Mouse (Mus musculus) retina, postnatal 1 day (tissue): ENCODE results near the gene Mtmr2.
A peak's percentile ranks its signal among the peaks of the same experiment; 100 is the strongest.
"Not testable (repeated sequence)": the region's sequence is repeated elsewhere in the genome, so short reads cannot be mapped to it uniquely, and the experiment has no call there.

ENCODE experiments used
- DNase-seq: peaks from one replicate; pipeline ENCODE4 v3.0.0-alpha.2; 2012

The Mtmr2 gene

DNA sequence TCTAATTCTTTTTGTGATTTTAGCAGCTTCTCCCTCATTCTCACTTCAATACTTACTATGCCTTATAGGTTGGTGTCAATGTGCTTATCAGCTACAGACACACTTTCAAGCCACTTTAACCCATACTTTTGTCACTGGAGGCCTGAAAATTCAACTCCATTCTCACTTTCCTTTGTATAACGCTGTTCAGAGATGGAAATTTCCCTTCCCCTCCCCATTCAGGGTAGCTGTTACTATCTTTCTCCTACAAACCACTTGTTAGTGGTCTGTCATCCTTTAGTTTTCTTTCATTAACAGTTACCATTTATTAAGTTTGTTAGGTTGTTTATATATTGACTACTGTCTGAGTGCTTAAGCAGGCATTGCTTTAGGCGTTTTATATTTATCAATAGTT, at the start of gene Mtmr2:
Gene Mtmr2 (plus strand): TSS at position 7 of the 394 bp plus-strand sequence.
- no peak for DNase-seq

DNA sequence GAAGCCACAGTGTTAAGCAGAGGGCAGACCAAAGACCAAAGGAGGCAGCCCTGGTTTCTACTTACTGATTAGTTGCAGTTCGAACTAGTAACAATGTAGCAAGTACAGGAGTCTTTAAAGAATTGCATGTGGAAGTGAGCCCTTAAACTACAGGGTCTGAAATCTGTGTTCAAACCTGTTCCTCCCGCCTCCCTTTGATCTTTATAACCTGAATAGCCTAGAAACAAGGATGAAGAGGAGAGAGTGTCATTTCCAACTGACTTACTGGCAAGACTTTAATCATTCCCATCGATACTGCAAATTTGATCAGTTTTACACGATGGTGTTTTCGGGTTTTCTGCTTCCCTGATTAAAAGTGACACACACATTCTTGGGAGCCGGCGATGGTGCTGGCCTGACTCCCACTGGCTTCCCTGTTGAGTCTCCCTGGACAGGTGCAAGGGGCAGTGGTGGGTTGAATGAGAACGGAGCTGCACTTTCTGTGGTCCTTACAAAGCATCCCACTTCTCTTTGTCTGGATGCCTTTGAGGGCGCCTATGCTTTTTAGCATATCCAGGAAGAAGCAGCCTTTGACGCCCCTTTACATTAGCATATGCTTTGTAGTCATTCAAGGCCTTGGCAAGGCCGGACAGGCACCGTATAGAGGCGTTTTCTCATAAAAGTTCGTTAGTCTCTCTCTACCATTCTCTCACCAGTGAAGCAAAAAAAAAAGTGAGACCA, 49.0 kb upstream of the Mtmr2 start:
- no peak for DNase-seq

DNA sequence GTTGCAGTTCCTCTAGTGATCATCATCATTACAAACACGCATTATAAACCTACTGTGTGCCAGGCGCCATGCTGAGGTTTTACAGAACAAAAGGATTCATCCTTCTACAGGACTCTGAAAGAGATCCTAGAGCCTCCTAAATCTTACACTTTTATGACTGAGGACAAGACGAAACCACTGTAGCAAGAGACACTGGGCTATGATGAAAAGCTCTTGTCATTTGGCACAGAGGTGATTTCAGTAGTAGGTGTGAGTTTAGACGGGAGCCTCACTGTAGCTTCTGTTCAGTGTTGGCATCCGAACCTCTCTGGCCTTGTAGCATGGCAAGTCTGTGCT, 48.5 kb upstream of the Mtmr2 start:
- DNase-seq: no peak

DNA sequence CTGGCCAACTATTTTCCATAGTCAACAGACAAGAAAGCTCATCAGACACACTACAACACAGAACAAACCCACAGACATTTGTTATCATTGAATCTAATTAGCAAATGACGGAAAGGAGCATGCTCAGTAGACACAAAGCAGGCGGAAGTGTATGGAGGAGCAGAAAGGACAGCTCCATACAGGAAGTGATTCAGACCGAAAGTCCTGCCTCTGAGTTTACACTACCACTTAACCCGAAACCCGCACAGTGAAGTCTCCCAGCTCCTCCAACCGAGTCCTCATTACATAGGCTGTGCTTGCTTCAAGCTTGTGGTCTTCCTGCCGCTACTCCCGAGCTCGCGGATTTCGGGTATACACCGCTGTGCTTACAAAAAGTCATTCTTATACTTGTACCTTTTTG, 46.4 kb upstream of the Mtmr2 start:
- no peak for DNase-seq

DNA sequence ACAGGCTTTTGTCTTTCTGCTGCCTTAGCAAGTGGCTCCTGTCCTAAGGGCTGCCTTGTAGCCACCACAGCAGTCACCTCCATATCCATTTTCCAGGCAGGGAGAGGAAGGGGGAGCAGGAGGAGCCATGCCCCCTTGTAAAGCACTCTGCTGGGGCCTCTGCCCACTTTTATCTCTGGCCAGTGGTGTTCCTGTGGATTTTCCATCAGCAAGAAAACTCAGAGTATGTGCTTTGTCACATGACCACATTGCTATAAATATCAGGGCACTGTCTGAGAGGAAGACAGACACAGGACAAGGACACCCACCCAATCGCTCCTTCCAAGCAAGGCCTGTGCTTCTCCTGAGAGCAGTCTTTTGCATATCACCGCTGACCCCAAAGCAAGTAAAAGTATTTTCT, 45.1 kb upstream of the Mtmr2 start:
- DNase-seq: no peak

DNA sequence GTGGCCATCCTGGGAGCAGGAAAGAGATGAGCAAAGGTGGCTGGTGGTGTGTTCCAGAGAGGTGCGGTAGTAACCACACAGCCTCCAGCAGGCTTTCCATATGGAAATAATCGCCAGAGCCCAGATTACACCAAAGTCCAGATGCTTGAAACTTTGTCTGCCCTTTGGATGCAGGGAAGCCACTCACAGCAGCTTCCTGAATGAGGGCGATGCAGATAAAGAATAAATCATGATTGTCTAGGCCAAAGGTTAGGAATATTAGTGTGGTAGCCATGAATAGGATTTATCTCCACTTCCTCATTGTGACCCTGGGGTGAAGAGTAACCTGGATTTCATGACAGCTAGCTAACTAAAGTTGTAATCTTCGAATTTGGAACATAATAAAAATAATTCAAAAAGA, 43.3 kb upstream of the Mtmr2 start:
- DNase-seq: no peak

DNA sequence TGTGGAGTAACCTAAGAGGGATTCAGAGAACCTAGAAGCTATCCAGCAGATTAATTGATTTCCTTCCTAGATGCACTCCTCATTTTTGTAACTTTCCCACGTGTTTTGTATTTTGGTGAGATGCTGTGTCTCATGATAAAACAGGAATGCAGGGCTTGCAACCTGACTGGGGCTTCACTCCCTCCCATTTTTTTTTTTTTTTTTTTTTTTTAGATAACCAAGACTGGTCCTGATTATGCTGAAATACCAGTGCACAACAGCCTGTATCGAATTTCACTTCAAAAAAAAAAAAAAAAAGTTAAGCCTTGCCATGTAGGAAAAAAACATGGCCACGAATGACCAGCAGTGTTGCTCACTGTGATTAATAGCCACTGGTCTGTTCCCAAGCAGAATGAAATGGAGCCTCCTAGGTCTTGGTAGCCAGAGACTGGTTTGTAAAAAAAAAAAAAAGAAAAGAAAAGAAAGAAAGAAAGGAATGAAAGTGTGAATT, 41.1 kb upstream of the Mtmr2 start:
- DNase-seq: no peak

DNA sequence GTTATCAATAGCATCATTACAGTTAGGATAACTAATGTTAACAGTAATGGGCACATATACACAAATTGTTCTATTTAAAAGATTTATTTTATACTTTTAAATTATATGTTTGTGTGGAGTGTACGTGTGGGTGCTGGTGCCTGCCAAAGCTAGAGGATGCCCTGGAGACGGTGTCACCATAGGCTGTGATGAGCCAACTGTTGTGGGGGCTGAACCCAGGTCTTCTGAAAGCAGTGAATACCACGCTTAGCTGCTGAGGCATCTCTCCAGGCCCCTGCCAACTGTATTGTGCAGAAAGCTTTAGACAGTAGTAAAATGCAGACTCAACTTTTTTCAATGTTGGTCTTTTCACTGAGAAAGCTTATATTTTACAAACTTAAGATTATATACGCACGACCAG, 38.8 kb upstream of the Mtmr2 start:
- no peak for DNase-seq

DNA sequence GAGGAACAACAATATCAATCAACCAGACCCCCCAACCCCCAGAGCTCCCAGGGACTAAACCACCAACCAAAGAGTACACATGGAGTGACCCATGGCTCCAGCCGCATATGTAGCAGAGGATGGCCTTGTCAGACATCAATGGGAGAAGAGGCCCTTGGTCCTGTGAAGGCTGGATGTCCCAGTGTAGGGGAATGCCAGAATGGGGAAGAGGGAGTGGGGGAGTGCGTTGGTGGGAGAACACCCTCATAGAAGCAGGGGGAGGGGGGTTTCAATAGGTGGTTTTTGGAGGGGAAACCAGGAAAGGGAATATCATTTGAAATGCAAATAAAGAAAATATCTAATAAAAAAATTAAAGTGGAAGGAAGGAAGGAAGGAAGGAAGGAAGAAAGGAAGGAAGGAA, 32.3 kb upstream of the Mtmr2 start:
- DNase-seq: not testable (repeated sequence)

DNA sequence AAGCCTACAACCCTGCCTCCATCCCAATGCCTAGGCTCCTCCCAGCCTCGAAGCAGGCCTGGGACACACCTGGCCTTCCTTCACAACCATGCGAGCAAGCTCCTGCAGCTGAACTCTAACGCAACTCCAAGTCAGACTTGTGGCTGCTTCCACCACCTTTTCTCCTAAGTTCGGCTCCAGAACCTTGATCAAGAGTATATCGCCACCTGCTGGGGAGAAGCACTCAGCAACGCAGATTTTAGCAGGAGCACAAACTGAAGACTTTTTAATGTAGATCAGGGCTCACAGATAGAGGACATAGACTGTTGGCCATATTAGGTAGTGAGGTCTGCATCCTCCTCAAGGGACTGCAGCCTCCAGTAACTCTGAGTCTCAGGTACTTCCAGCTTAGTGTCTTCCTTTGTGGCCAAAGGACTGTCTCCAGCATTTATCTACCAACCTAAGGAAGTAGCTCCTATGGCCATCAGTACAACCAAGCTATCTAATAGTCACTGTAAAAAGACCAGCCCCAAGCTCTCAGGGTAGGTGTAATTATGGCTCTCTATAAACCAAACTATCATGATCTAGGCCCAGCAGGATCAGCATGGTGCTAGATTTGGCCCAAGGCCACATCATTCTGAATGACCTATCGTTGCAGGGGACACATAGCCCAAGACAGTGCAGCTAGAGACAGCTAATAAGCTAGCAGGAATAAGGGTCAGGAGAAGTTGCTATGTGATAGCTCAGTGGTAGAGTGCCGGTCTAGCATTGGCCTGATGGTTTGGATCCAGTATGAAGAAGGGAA, 31.7 kb upstream of the Mtmr2 start:
- peak; percentile 81 for DNase-seq

DNA sequence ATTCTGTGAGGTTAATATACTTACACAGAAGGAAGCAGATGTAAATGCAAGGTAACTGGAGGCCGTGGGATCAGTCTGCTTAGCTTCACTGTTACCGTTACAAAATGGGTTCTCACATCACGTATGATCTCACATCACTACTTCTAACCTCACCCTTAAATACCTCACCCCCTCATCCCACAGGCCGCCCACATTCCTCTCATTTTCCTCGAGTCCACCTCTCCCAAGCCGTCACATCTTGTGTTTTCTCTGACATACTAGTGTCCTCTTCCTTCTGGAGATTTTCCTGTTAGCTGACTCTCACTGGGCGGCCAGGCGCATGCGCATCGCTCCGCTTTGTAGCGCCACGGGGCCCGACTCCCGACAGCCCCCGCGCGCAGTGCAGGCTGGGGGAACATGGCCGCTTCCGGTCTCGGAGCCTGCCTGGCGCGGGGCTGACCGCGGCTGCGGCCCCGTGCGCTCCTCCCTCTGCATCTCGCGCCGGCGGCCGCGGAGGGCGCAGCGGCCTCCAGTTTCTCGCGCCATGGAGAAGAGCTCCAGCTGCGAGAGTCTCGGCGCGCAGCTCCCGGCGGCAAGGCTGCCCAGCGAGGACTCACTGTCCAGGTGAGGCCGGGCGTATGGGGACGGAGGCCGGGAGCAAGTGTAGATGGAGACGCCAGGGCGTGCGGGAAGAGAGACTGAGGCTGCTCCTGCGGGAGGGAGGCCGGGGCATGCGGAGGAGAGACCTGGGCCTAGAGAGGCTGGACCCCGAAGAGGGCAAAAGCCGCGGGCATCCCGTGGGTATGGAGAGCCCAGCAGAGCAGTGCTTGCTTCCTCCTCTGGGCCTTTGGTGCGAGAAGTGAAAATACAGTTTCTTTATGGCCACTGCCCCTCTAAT, 826 bp downstream of the Mtmr2 start:
- peak; percentile 97 for DNase-seq

DNA sequence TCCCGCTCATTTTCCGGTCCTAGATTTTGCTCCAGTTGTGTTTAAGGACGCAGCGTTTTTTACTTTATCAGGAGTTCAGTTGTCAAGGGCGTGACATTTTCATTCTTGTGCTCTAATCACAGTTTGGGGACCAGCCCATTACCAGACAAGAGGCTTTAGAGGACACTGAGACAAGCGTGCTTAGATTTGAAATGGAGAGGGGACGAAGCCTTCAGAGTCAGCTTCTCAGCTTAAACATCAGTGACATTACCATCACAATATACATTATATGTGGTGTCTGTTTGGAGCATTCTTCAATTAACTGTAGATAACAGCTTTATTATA, 1.4 kb downstream of the Mtmr2 start:
- no peak for DNase-seq

DNA sequence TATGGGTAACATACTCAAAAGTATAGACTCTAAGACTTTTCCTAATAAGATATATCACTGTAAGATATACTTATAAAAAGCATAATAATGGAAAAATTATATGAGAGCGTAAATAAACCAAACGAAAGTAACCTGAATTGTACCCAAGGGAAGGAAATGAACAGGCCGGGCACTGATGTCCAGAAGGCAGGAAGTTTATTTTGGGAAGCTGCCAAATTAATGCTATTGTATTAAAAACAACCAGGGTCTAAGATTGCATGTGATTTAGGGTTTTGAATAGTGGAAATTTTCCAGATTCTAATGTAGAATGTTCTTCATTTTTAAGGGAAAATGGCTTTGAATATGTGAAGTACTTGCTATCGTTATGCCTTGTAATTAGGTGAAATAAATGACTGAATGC, 4.3 kb downstream of the Mtmr2 start:
- no peak for DNase-seq

DNA sequence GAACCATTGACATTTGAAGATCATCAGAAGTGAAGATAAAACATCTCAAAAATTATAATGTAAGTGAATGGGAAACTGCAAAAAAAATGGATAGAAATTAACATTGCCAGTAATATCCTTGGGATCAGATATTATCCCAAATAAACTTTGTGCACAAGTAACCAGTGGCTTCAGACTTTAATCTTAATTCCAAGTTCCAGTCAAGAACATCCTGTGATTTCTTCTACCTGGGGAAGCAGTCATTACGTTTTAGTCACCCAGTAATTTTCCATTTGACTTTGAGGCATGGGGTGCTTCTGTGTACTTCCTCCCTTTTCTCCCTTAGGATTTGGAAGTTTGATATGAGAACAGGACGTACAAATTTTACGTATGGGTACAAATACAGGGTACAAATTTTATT, 12.2 kb downstream of the Mtmr2 start:
- no peak for DNase-seq

DNA sequence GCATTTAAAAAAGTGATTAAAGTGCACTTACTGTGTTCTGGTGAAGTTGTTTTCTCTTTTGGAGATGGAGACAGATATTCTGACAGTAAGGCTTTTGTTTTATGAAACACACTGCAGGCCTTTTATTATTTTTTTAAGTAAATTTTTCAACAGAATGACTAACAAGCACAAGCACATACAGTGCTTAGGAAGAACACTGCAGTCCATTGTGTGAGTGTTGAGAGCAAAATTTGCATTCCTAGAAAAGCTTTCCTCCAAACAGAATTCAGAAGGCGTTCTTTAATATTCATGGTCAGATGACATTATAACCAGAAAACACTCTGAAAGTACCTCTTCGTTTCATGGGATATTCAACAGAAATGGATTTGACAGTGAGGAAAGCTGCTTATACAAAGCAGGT, 17.4 kb downstream of the Mtmr2 start:
- DNase-seq: no peak

DNA sequence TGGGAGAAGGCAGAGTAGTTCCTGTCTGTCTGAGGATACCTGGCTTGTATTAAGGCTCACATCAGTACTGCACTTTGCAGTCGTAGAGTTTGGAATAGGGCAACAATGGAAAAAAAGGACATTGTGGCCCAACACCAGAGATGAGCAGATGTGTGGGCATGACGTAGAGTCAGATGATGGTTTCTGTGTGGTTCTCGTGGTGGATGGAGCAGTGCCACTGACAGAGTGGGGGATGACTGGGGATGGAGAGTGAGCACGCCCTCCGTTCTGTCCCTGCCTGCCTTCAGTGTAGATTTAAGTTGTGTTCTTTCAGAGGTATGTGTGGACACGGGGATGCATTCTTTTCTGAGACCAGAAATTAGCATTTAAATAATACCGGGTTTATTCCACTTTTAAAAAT, 18.4 kb downstream of the Mtmr2 start:
- DNase-seq: no peak

DNA sequence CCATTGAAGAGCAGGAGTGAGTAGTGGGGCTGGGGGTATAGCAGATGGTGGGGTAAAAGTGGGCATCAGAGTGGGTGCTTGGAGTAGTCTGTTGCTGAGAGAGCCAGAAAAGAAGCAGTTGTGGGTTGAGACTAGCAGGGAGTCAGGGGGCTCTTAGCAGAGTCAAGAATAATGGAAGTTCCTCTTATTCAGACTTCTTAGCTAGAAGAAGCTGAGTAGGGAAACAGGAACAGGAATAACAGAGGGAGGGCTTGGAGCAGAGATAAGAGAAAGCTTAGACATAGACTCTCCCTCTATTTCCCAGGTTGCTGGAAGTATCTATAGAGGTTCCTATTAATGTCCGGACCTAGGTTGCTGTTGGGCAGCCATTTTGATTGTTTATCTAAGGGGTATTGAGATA, 26.5 kb downstream of the Mtmr2 start:
- no peak for DNase-seq

DNA sequence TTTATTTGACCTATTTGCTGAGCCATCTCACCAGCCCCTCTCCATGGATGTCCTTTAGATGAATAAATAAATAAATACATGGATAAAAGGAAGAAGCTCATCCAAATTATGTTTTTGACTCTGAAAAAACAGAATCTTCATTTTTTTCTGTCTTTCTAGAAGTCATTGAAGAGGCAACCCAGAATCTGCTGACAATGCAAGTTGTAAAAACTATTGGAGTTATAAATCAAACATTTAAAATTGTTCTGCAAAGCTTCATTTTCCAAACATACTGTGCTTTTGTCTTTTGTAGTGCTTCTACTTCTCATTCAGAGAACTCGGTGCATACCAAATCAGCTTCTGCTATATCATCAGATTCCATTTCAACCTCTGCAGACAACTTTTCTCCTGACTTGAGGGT, 33.8 kb downstream of the Mtmr2 start:
- DNase-seq: no peak

DNA sequence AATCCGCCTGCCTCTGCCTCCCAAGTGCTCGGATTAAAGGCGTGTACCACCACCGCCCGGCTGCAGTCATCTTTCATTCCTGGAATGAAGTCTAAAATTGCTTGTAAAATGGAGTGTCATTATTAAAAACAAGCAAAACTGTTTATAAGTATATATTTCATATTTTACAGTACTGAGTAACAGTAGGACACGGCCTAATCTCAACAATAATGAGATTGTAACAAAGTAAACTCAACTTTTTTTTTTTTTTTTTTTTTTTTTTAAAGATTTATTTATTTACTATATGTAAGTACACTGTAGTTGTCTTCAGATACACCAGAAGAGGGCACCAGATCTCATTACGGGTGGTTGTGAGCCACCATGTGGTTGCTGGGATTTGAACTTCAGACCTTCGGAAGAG, 42.7 kb downstream of the Mtmr2 start:
- not testable (repeated sequence) for DNase-seq

DNA sequence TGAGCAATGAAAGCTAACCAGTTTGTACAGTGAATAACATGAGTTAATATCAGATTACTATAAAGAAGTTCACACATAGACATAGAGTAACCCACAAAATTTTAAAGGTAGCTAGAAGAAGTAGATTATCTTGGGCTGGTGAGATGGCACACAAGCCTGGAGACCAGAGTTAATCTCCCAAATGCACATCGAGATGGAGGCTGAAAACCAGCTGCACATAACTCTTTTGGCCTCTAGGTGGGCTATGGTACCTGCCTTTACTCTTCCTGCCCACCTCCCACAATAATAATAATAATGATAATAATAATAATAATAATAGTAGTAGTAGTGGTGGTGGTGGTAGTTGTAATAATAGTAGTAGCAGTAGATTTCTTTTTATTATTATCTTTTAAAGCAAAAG, 46.1 kb downstream of the Mtmr2 start:
- DNase-seq: no peak

DNA sequence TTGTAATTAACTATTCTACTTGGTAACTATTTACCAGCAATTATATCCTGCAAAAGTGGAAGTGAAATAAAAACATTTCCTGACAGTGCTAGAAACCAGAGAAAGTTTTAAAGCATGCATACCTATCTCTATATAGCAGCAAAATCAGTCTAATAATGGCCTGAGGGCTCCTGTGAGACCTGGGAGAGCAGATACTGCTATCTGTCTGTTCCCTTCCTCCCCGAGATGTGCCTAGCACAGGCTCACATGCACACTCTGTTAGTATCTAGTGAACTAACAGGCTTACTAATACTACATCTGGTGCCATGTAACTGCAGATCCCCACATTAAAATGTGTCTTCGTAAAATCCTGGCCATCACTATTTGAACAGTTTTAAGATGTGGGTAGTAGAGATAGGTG, 46.5 kb downstream of the Mtmr2 start:
- no peak for DNase-seq

DNA sequence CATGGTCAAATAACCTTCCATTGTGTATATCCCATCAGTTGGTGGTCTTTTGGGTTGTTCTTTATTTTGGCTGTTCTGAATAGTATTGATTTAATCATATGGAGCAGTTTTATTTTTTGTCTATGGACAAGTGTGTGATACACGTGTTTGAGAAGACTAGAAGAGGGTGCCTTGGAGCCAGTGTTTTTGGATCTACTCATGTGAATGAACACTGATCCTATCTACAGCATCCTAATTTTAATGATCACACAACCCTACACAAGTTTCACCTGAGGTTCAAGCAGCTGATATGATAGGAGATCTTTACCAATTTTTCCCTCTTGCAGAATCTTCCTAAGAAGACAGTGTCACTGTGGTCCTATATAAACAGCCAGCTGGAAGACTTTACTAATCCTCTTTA, 56.3 kb downstream of the Mtmr2 start:
- no peak for DNase-seq

DNA sequence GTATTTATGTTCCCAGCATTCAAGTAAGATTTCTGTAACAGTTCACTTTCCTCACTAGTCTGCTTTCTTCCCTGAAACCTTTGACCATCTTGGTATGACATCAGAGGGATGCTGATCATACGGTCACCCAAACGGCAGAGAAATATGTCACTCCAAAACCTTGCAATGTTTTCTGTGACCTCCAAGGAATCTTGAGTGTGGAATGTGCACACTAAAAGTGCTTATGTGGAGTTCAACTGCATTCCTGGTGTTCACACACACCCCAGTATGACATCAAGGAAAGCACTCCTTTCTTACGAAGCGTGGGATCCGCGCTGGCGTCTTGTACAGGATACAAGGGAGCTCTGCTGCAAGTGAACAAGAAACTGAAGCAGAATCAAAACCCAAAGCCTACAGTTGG, 58.6 kb downstream of the Mtmr2 start:
- DNase-seq: no peak

DNA sequence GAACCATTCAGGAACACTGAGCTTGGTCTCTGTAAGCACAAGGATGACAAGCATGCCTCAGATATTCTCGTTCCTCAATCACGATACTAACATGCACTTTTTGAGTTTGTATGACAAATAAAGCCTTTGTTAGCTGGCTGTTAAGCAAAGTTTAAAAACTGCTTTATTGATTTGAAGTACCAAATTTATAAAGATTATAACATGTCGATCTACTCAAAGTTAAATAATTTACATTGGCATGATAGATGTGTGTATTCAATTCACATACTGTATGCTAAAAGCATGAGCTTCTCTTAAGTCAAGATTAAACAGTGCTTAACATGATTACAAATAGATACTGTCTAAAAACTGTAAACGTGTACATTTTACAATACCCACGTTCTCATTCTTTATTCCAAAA, 59.4 kb downstream of the Mtmr2 start:
- DNase-seq: no peak
